Mouse (Mus musculus): ENCODE results near the gene Ncmap.

DNA sequence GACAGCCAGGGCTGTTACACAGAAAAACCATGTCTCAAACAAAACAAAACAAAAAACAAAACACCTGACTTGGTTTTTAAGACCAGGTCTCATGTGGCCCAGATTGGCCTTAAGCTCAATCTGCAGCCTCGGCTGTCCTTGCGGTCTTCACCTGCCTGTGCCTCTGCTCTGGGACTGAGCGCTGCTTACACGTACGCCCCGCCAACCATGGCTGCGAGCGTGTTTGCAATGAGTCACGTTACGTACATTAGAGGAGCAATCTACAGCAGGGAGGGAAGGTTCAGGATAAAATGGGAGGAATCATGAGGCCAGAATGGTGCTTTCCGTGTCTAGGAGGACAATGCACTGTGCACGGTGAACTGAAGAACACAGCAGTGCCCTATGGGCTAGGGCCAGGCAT, 36.3 kb downstream of the Ncmap start:
- no peak for TF ChIP-seq CTCF (conservative IDR thresholded peaks at IDR 0.05 in 1 of 2, IDR thresholded peaks at IDR 0.05 in 1 of 2; ENCODE audit: low read depth in 2 of 2, low read length in 2 of 2)
- no peak for TF ChIP-seq EP300 (IDR thresholded peaks at IDR 0.05; ENCODE audit: low read length)
- TF ChIP-seq POLR2A (IDR thresholded peaks at IDR 0.05; ENCODE audit: low read depth, low read length): no peak
- no peak for TF ChIP-seq TCF12 (IDR thresholded peaks at IDR 0.05; ENCODE audit: low read depth, low read length)

Measured in CH12.LX (cell line).